Mouse (Mus musculus) neutrophil, adult 83 days (primary cell): ENCODE results near the gene Irx3. TPM values are rescaled to one million over a fixed set of nuclear protein-coding genes. Genes with fewer than 3 reads are reported as not detected.

Experiments
- total RNA-seq, 2 experiments: library from RNA; stranded (reverse); gene quantifications; one replicate each; pipeline ENCODE4 v1.2.4; 2023

The Irx3 gene
- not detected for total RNA-seq

DNA sequence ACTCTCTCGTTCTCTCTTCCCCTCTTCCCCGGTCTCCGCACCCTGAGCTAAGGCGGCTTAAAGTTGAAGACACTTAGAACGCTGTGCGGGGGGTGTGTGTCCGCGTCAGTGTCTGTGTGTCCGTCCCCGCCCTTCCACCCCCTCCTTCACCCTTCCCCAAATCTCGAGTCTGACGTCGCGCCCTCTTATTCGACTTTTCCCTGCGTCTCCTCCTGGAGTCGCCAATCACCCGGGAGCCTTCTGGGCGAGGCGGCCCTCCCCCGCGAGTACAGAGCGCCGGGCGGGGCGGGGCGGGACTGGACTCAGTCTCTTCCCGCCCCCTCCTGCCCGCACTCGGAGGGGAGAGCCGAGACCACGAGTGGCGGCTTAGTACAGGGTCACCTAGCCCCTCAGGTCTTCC is at the start of gene Irx3:
Gene Irx3, minus strand, starts transcription at position 229 of the 400 bp plus-strand sequence.

